8 mouse cellular contexts compared by ENCODE assay signal in genomic region chr4:106316351-106317178, GRCm38 (mm10). TPM values are rescaled to one million over a fixed set of nuclear protein-coding genes. Genes with fewer than 3 reads are reported as not detected.
DNase-seq lines count a peak whose midpoint lies in the region; ATAC-seq and TF ChIP-seq lines count a peak whose summit lies in the region.

No protein-coding gene starts in this region.

- peak overlapping the region; percentile 73 for H3K4me2 ChIP-seq in embryonic facial prominence, embryonic 13.5 days
- H3K4me2 ChIP-seq in intestine, postnatal 0 days (replicated peaks; ENCODE audit: low read depth): peak overlapping the region; percentile 91
- peak overlapping the region; percentile 82 for H3K4me2 ChIP-seq in midbrain, embryonic 16.5 days (ENCODE audit: low read length)
- H3K4me2 ChIP-seq in stomach, embryonic 14.5 days (replicated peaks; ENCODE audit: low read depth, low read length): peak overlapping the region; percentile 81

- H3K27me3 ChIP-seq in embryonic facial prominence, embryonic 13.5 days: no peaks in the 10 kb centered on the region
- no peaks in the 10 kb centered on the region for H3K27me3 ChIP-seq in intestine, postnatal 0 days (replicated peaks; ENCODE audit: control insufficient read depth, insufficient read depth, low read length)
- no peaks in the 10 kb centered on the region for H3K27me3 ChIP-seq in midbrain, embryonic 16.5 days (ENCODE audit: control insufficient read depth, insufficient read depth, low read depth, low read length)
- no peaks in the 10 kb centered on the region for H3K27me3 ChIP-seq in stomach, embryonic 14.5 days (ENCODE audit: control insufficient read depth, insufficient read depth, low read length)

- H3K4me3 ChIP-seq in embryonic facial prominence, embryonic 13.5 days: peak overlapping the region; percentile 96
- H3K4me3 ChIP-seq in intestine, postnatal 0 days (ENCODE audit: low read depth, low read length): peak overlapping the region; percentile 95
- H3K4me3 ChIP-seq in midbrain, embryonic 16.5 days (ENCODE audit: low read depth, low read length): peak overlapping the region; percentile 94
- peak overlapping the region; percentile 94 for H3K4me3 ChIP-seq in stomach, embryonic 14.5 days (ENCODE audit: low read depth, low read length)

- H3K9ac ChIP-seq in embryonic facial prominence, embryonic 13.5 days: peak overlapping the region; percentile 97
- H3K9ac ChIP-seq in intestine, postnatal 0 days (ENCODE audit: low read depth, low read length): peak overlapping the region; percentile 96
- peak overlapping the region; percentile 98 for H3K9ac ChIP-seq in midbrain, embryonic 16.5 days (ENCODE audit: low read depth, low read length)
- peak overlapping the region; percentile 98 for H3K9ac ChIP-seq in stomach, embryonic 14.5 days (replicated peaks; ENCODE audit: low read depth, low read length)

- DNase-seq in urinary bladder, postnatal 14 days (ENCODE audit: low spot score): peak; percentile 54
- DNase-seq in urinary bladder, adult 2 months (ENCODE audit: low spot score): no peak
- DNase-seq in heart, adult 11 months: peak; percentile 95
- DNase-seq in liver: peak; percentile 67

- no peak for TF ChIP-seq CTCF in intestine, postnatal 0 days (IDR thresholded peaks at IDR 0.05; ENCODE audit: low read depth)

- peak; percentile 57 for ATAC-seq in embryonic facial prominence, embryonic 13.5 days (ENCODE audit: insufficient number of reproducible peaks, insufficient read depth, low FRiP score, low TSS enrichment, low read depth)
- peak; percentile 60 for ATAC-seq in intestine, postnatal 0 days
- peak; percentile 86 for ATAC-seq in midbrain, embryonic 16.5 days
- ATAC-seq in stomach, embryonic 14.5 days (ENCODE audit: insufficient number of reproducible peaks, insufficient read depth, low FRiP score, low read depth): peak; percentile 59

- WGBS in embryonic facial prominence, embryonic 13.5 days: under 1% methylated on average over 81 of the region's 81 CpGs
- under 1% methylated on average over 80 of the region's 81 CpGs for WGBS in intestine, postnatal 0 days
- under 1% methylated on average over 79 of the region's 81 CpGs for WGBS in midbrain, embryonic 16.5 days
- WGBS in stomach, embryonic 14.5 days: under 1% methylated on average over 78 of the region's 81 CpGs

- H3K9me3 ChIP-seq in embryonic facial prominence, embryonic 13.5 days: no peaks in the 10 kb centered on the region
- no peaks in the 10 kb centered on the region for H3K9me3 ChIP-seq in intestine, postnatal 0 days (ENCODE audit: control insufficient read depth)
- H3K9me3 ChIP-seq in midbrain, embryonic 16.5 days (replicated peaks; ENCODE audit: control insufficient read depth, low read length, poor library complexity, severe bottlenecking): no peaks in the 10 kb centered on the region
- no peaks in the 10 kb centered on the region for H3K9me3 ChIP-seq in stomach, embryonic 14.5 days (ENCODE audit: control insufficient read depth, low read depth, low read length)

- no peaks in the 10 kb centered on the region for H3K36me3 ChIP-seq in embryonic facial prominence, embryonic 13.5 days
- H3K36me3 ChIP-seq in intestine, postnatal 0 days (ENCODE audit: control insufficient read depth, insufficient read depth): no peaks in the 10 kb centered on the region
- no peaks in the 10 kb centered on the region for H3K36me3 ChIP-seq in midbrain, embryonic 16.5 days (ENCODE audit: control insufficient read depth, insufficient read depth, low read length)
- H3K36me3 ChIP-seq in stomach, embryonic 14.5 days (ENCODE audit: control insufficient read depth, insufficient read depth, low read length): no peaks in the 10 kb centered on the region

- peaks cover 38% of the 10 kb centered on the region for H3K4me1 ChIP-seq in embryonic facial prominence, embryonic 13.5 days
- H3K4me1 ChIP-seq in intestine, postnatal 0 days (replicated peaks; ENCODE audit: control insufficient read depth, insufficient read depth, low read length): no peaks in the 10 kb centered on the region; the same call in 1 of the 2 replicates
- peaks cover 30% of the 10 kb centered on the region for H3K4me1 ChIP-seq in midbrain, embryonic 16.5 days (ENCODE audit: control insufficient read depth, insufficient read depth, low read length)
- peaks cover 6% of the 10 kb centered on the region; the same call in 1 of the 2 replicates for H3K4me1 ChIP-seq in stomach, embryonic 14.5 days (ENCODE audit: control insufficient read depth, insufficient read depth, low read length)

- peak overlapping the region; percentile 92 for H3K27ac ChIP-seq in embryonic facial prominence, embryonic 13.5 days
- H3K27ac ChIP-seq in intestine, postnatal 0 days (ENCODE audit: low read depth, low read length): peak overlapping the region; percentile 92
- H3K27ac ChIP-seq in midbrain, embryonic 16.5 days (ENCODE audit: low read length): peak overlapping the region; percentile 93
- peak overlapping the region; percentile 80 for H3K27ac ChIP-seq in stomach, embryonic 14.5 days (ENCODE audit: low read length)

RNA-seq across cellular contexts. Expression of gene Usp24, which starts 0.6 kb away (rescaled TPM):
- polyA plus RNA-seq in urinary bladder, adult 2 months (2012; rRNA removed): 9.9 and 12.2 TPM in 2 replicates
- polyA plus RNA-seq in embryonic facial prominence, embryonic 13.5 days (2015; fragmentation: Nextera tagmentation; extraction: Ambion mirVana): 9.1 and 10.6 TPM in 2 replicates
- polyA plus RNA-seq in intestine, postnatal 0 days (2015; fragmentation: Nextera tagmentation; extraction: Ambion mirVana): 5.3 and 6.2 TPM in 2 replicates
- polyA plus RNA-seq in midbrain, embryonic 16.5 days (2015; fragmentation: Nextera tagmentation; extraction: Ambion mirVana): 7.6 and 8.5 TPM in 2 replicates
- 12.0 and 13.8 TPM in 2 replicates for polyA plus RNA-seq in stomach, embryonic 14.5 days (2014; fragmentation: Nextera tagmentation; extraction: Ambion mirVana)
